Mouse (Mus musculus): ENCODE results near the gene Mmp10. TPM values are rescaled to one million over a fixed set of nuclear protein-coding genes. Genes with fewer than 3 reads are reported as not detected.

Mmp10 gene
- not detected in 2 replicates for polyA plus RNA-seq (2012; ENCODE audit: low replicate concordance)

DNA sequence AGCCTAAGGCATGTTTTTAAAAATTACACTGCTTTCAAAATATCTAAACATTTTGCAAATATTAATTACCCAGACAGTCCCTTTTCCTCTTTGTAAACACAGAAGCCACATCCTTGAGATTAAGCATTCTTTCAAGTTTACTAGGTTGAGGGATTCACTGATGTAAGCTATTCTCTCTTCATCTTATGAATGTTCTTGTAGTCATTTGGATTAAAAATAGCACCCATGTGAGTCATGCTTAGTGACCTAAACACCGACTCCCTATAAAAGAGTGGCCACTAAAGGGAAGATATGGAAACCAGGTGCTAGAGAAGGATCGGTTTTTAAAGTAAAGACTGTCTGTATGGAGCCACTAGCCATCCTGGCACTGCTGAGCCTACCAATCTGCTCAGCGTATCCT lies at the start of gene Mmp10:
Gene Mmp10 (plus strand): TSS at position 302 of the 400 bp plus-strand sequence.

DNA sequence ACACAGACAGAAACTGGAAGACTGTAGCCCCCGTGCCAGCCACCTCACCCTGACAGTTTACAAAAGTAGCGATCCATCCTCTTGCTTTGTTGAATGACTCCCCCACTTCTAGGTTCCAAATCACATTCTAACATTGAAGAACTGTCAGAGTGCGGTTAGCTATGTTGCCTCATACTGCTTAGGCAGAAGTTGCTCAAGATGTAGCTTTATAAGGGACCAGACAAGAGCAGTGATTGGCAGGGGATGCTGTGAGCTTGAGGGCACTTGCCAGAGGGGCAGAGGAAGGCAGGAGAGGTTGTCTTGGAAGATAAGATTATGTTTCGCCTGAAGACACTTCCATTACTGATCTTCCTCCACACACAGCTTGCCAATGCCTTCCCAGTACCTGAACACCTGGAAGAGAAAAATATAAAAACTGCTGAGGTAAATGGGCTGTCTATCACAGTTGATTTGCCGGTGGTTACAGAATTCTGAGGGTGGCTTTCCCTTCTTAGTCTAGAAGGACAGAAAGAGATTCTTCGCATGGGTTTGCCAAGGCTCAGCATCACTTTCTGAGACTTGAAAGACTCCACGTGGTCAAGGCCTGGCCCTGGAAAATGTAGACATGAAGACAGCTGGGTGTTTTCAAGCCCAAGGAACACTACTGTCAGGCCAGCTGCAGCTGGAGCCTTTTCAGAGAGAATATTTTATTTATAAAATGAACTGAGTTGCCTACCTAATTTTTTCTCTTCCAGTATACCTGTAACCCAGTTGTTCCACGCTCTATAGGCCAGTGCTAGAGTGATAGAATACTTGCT lies 56.3 kb downstream of the Mmp10 start, which contains the start of gene Mmp8:
Gene Mmp8 (plus strand): TSS at position 236 of the 797 bp plus-strand sequence.

Other genes with a start within 250 kb of the Mmp10 start
- gene Mmp13, start 229.8 kb upstream of the Mmp10 start, polyA plus RNA-seq (2012; ENCODE audit: low replicate concordance) = not detected in 2 replicates
- gene Mmp12, start 158.0 kb upstream of the Mmp10 start, polyA plus RNA-seq (2012; ENCODE audit: low replicate concordance) = 0.79 and 1.7 TPM in 2 replicates
- not detected in 2 replicates for gene Mmp1b, start 114.3 kb upstream of the Mmp10 start, polyA plus RNA-seq (2012; ENCODE audit: low replicate concordance)
- gene Mmp3, start 56.5 kb upstream of the Mmp10 start, polyA plus RNA-seq (2012; ENCODE audit: low replicate concordance) = not detected in 2 replicates
- gene Mmp8, start 56.1 kb downstream of the Mmp10 start, polyA plus RNA-seq (2012; ENCODE audit: low replicate concordance) = 1.2 and 1.7 TPM in 2 replicates
- gene Mmp27, start 69.0 kb downstream of the Mmp10 start, polyA plus RNA-seq (2012; ENCODE audit: low replicate concordance) = 0.07 TPM in 1 of 2 replicates, not detected in the other
- gene Mmp20, start 125.9 kb downstream of the Mmp10 start, polyA plus RNA-seq (2012; ENCODE audit: low replicate concordance) = not detected in 2 replicates
- not detected in 2 replicates for gene Mmp7, start 189.7 kb downstream of the Mmp10 start, polyA plus RNA-seq (2012; ENCODE audit: low replicate concordance)